Mouse (Mus musculus): ENCODE results near the gene Acsm5.

Acsm5 gene

DNA sequence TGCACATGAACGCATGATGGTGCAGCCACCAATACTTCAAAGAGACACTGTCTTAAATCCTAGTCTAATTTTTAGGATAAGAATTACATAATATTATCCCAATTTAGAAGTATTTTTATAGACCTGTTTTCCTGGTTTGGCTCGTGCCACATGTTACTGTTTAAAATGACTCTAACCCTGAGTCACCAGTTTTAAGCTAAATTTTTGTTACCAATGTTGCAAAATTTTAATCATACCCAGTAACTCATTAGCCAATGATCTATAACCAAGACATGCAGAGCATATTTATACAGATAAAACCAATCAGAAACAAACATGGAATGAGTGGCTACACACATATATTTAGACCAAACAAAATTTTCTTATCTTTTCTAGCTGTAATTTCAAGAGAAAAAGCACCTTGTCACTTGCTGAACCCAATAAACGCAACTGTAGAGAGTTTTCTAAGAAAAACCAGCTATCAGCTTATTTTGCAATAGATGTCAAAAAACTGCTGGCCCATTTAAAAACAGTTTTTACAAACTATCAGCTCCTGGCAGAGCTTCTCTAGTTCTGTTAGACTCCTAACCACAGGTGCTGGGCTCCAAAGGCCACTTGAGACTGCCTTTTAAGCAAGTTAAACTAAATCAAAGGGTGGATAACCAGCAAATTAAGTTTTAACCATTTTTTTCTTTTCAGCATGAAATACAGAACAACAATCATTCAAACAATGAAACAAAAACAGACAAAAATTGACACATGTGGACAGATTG is 31.4 kb downstream of the Acsm5 start:
- no peak for DNase-seq

DNA sequence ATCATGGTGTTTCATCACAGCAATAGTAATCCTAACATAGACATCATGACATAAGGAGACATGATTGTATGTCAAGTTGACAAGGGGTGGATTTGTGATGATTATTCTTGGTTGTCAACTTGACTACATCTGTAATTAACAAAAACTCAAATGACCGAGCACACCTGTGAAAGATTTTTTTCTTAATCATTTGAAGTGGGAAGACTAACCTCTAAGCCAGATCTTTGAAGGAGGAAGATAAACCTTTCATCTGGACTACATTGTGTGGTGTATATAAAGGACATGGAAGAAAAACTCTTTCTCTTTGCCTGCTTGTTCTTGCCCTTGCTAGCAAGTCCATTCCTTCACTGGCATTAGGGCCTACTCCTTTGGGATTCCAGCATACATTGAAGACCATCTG is 34.8 kb downstream of the Acsm5 start, which contains the start of gene Acsm2:
TSS of gene Acsm2 (plus strand) at position 301 of the 400 bp plus-strand sequence.
- no peak for DNase-seq

GRCm38 (mm10) chr7:119559789-119560451 is 40.7 kb downstream of the Acsm5 start:
- peak; percentile 45 for DNase-seq

DNA sequence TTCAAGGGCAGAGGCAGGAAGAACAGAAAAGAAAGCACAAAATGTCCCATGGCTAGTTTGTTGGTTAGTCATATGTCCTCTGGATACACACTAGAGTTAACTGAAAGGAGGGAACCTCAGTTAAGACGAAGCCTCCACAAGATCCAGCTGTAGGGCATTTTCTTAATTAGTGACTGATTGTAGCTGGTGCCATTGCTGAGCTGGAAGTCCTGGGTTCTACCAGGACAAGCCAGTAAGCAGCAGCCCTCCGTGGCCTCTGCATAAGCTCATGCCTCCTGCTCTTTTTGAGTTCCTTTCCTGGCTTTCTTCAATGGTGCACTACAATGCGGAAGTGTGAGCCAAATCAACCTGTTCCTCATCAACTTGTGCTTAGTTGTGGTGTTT is 41.2 kb downstream of the Acsm5 start:
- DNase-seq: peak; percentile 19

DNA sequence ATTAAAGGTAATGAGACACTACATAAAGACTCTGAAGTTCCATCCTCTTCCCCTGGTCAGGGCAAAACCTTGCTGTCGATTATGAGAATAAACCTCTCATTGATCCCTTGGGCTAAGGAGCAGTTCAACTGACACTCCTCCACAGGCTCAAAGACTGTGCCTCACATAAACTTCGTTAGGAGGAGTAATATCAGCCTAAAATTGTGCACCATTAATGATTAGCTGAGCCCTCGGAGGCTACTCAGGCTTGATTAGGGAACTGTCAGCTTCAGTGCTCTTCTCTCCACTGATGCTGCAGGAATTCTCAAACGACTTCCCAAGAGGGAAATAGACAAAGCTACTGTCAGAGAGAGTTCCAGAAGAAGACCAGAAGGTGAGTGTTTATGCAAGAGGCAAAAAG is 42.2 kb downstream of the Acsm5 start:
- DNase-seq: peak; percentile 22

DNA sequence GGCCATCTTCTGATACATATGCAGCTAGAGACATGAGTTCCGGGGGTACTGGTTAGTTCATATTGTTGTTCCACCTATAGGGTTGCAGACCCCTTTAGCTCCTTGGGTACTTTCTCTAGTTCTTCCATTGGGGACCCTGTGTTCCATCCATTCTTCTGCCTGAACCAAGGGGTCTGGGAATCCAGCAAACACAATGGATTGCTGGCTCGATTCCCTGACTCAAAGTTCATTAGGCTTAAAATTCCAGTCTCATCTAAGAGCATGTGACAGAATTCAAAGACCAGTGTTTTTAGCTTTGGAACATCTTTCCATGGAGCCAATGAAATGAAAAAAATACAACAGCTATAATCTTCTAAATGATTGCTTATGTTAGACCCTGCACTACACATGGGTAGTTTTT is 43.2 kb downstream of the Acsm5 start:
- DNase-seq: peak; percentile 49

DNA sequence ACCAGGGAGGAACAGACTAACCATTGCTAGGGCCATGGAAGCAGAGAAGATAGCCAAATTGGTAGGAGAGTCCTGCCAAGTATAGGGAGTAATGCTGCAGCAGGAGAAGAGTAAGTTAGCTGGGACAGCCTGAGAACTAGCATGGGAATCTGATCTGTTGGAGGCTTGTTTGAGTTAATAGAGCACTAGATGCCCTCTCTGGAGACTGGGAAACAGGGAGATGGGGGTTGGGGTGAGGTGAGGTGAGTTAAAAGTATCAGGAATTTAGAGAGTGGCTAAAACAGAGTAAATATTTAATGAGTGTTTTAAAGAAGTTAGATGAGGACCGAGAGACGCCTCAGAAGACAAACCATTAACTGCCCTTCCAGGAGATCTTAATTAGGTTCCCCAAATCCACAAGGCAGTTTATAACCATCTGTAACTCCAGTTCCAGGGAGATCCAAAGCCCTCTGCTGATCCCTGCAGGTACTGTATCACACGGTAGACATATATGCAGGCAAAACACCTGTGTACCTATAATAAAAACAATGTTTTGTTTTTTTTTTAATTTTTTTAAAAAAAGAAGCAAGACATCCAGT is 75.4 kb downstream of the Acsm5 start:
- peak; percentile 70 for DNase-seq

Data from kidney, postnatal 14 days (tissue).